Mouse (Mus musculus): ENCODE measurements around the gene Scoc. TPM values are rescaled to one million over a fixed set of nuclear protein-coding genes. Genes with fewer than 3 reads are reported as not detected.

Scoc gene
- polyA plus RNA-seq, 1 experiment from 2014 or later, result 104 TPM

DNA sequence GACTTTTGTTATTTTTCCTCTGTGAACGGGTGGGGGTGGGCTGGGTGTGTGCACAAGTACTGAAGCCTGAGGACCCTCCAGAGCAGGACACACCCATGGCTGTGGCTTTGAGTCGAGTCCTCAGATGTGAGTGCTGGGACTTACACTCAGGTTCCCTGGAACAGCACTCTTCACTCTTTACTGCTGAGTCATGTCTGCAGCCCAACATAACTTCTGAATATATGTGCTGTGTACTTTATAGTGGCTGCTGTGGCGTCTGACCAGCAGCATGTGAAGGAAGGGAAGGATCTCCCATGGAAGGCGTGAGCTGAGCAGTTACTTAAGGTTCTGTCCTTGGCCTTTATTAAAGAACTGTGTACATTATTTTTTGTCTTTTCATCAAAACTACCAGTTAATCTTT lies 78.0 kb downstream of the Scoc start:
- H3K27me3 ChIP-seq (ENCODE audit: insufficient read depth, low read length), result no peaks in the 10 kb centered on the region

More for the DNA sequence above, 78.0 kb downstream of the Scoc start:
- Histone ChIP-seq H3K36me3 (ENCODE audit: insufficient read depth, low read length) (no peaks in the 10 kb centered on the region), H3K9me3 (ENCODE audit: low read length) (no peaks in the 10 kb centered on the region), H3K9ac (replicated peaks; ENCODE audit: low read length) (no peak overlapping the region), H3K4me3 (ENCODE audit: low read length) (no peak overlapping the region), H3K27ac (ENCODE audit: low read length) (no peak overlapping the region), H3K4me2 (replicated peaks; ENCODE audit: low read depth, low read length) (no peak overlapping the region), H3K4me1 (ENCODE audit: insufficient read depth, low read length) (no peaks in the 10 kb centered on the region)
- whole genome bisulfite sequencing, result 60% methylated on average over 4 of the region's 4 CpGs
- ATAC-seq (ENCODE audit: low FRiP score, low TSS enrichment), result no peak

Other genes starting within 250 kb of the Scoc start
- gene Ucp1, start 168.0 kb downstream of the Scoc start, polyA plus RNA-seq (2015; fragmentation: Nextera tagmentation; extraction: Ambion mirVana), result not detected in 2 replicates
- gene Elmod2, start 125.9 kb downstream of the Scoc start, polyA plus RNA-seq (2015; fragmentation: Nextera tagmentation; extraction: Ambion mirVana), result 15.4 and 16.0 TPM in 2 replicates
- gene Mgat4d, start 109.9 kb downstream of the Scoc start, polyA plus RNA-seq (2015; fragmentation: Nextera tagmentation; extraction: Ambion mirVana), result not detected in 2 replicates
- 0.14 and 0.22 TPM in 2 replicates for gene Clgn, start 68.5 kb downstream of the Scoc start, polyA plus RNA-seq (2015; fragmentation: Nextera tagmentation; extraction: Ambion mirVana)
- gene Olfr370, start 77.4 kb upstream of the Scoc start, polyA plus RNA-seq (2015; fragmentation: Nextera tagmentation; extraction: Ambion mirVana), result not detected in 2 replicates
- 356 and 362 TPM in 2 replicates for gene Ndufb7, start 108.3 kb upstream of the Scoc start, polyA plus RNA-seq (2015; fragmentation: Nextera tagmentation; extraction: Ambion mirVana)
- gene Tecr, start 149.6 kb upstream of the Scoc start, polyA plus RNA-seq (2015; fragmentation: Nextera tagmentation; extraction: Ambion mirVana), result 631 and 669 TPM in 2 replicates
- 67.5 and 68.0 TPM in 2 replicates for gene Dnajb1, start 149.8 kb upstream of the Scoc start, polyA plus RNA-seq (2015; fragmentation: Nextera tagmentation; extraction: Ambion mirVana)
- gene Gipc1, start 194.3 kb upstream of the Scoc start, polyA plus RNA-seq (2015; fragmentation: Nextera tagmentation; extraction: Ambion mirVana), result 227 and 237 TPM in 2 replicates
- gene Ptger1, start 208.3 kb upstream of the Scoc start, polyA plus RNA-seq (2015; fragmentation: Nextera tagmentation; extraction: Ambion mirVana), result 3.1 and 4.0 TPM in 2 replicates
- 31.3 and 33.6 TPM in 2 replicates for gene Pkn1, start 240.8 kb upstream of the Scoc start, polyA plus RNA-seq (2015; fragmentation: Nextera tagmentation; extraction: Ambion mirVana)